Mouse (Mus musculus) fat pad, adult 2 months (tissue): ENCODE results near the gene Sergef.

Experiments used
- DNase-seq: peaks from one replicate; pipeline ENCODE4 v3.0.0-alpha.2; 2011; ENCODE audit warnings: low read depth, low spot score; ENCODE audit errors: extremely low read depth

Sergef gene

DNA sequence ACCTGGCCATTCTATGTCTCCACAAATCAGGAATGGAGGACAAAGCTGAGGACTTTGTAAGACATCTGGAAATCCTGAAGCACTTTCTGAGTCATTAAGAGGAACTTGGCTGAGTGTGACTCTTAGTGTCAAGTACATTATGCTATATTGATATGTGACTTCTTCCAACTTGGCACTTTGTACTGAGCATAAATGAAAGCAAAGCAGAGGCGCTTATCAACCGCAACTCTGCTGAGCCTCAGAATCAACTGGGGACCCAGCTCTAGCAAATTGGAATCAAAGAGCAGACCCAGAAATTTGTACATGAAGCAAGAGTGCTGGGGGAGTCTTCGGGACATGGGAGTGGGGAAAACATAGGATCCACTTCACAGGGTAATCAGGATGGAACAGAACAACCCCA, 92.0 kb downstream of the Sergef start:
- no peak for DNase-seq

DNA sequence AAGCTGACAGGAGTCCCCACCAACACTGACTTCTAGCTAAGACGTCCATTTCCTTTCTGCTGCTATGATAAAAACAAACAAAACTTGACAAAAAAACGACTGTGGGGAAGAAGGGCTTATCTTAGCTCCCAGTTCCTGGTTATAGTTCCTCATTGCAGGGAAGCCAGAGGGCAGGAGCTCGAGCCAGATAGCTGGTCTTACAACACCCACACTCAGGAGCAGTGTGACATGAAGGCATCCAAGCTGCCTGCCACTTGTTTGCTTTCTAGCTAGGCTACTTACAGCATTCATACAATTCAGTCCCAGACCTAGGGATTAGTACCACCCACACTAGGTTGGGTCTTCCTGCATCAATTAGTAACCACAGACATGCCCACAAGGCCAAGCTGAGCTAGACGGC, 93.1 kb downstream of the Sergef start:
- DNase-seq = peak; percentile 16

DNA sequence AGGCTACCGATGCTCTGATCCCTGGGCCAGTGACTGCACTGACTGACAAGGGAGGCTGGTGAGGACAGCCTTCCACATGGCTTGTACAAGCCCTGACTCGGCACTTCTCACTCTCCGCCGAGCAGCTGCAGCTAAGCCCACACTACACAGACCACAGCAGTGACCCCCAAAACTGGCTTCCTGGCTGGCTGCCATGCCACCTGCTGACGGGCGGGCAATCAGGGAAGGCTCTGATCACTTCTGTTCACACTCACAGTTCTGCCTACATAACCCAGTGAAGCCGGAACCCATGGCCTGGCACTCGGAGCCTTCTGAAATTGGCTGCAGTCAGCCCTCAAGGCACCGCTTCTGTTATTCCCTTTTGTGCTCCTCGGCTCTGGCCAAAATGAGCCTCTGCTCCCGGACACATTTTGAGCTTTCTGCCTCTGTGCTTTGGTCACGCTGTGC, 95.4 kb downstream of the Sergef start:
- DNase-seq = no peak

DNA sequence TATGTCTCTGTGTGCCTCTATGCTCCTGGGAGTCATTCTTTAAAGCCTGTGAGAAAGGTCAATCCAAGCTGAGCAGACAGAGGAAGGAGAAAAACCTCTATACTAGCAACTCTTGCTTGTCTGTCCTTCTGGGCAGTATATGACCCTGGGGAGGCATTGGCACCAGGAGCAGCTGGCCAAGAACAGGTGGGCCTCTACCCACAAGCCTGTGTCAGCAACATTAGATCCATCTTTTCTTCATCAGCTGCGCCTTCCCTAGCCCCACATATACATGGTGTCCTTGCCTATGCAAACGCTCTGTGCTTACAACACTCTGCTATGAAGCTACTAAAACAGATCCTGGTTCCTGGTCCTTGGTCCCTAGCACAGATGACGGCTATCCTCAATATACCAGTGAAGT, 97.5 kb downstream of the Sergef start:
- no peak for DNase-seq

DNA sequence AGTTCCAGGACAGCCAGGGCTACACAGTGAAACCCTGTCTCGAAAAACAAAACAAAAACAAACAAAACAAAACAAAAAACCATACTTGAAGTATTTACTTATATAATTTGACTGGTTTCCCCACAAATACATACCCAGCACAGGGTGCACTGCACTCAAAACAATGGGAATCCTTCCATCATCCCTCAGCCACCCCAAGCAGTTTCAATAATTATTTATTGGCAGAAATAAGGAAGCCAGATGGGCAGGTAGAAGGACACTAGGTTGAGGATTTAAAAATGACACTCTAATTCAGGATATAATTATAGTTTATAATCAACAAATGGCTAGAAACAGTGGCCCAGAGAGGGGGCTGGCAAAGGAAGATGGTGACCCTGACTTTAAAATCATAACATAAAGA, 99.0 kb downstream of the Sergef start:
- no peak for DNase-seq

DNA sequence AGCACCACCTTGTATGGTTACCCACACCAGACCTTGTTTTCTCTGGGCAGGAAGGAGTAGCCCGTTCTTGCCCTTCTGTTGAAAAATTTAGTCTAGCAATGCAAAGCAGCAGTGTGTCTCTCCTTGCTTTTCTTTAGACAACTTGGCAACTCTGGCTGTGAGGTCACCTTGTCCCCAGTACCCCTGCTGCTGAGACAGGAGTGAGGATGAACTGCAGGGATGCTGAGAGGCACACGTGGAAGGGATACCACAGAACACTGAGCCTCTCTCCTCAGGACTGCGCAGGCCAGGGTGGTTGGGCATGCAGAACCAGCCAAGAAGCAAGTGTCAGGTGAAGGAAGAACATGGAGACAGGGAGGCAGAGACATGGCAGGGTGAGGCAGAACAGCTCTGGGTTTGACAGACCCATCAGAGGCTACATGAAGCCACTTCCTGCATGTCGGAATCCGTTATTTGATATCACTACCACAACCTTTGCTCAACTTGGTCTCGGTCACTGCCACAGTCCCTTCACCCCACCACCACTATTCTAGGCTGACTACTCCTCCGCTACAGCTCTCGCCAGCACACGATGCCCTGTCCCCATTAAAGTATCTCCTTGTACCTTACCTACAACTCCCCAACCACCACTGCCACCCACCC, 103.0 kb downstream of the Sergef start:
- DNase-seq = no peak

DNA sequence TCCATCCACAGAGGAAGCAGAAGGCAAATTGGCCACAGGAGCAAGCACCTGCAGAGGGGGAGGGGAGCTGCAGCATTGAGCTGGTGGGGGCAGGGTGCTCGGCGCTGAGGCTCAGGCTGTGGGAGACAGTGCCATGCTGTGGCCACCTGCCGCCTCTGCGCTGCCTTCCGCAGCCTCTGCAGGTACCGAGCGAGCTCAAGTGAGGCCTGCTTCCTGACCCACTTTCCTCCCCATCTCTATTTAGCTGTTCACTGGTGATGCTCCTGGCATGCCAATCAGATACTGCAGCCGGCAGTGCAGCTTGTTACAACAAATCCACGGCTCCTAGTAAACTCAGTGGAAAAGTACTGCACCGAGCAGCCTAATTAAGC, 104.2 kb downstream of the Sergef start:
- DNase-seq = no peak

DNA sequence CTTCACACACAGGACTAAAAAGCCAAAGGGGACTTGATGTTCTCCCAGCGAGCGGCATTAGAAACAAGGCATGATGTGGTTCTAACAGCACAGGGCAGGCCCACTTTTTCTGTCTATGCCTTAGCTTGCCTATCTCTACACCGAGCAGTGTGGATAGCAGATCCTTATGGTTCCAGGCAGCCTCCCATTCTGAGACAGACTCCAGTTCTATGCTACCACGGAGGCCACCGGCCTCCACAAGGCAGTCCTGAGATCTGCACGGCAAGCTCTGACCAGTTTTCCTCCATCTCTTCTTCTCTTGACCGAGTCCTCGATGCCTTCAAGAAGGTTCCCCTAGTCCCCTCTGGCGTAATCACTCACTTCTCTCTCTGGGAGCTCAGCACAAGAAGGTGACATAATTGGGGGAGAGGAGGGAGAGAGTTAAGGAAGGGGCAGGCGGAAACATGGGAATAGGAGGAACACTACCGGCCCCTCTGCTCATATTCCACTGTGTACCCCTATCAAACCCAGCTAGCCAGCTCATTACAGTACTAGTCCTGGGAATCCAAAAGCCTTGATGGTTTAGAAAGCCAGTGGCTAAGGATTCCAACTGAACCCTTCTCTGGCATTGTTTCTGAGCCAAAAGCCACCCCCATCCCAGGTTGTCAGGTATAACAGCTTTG, 104.7 kb downstream of the Sergef start:
- DNase-seq = no peak

DNA sequence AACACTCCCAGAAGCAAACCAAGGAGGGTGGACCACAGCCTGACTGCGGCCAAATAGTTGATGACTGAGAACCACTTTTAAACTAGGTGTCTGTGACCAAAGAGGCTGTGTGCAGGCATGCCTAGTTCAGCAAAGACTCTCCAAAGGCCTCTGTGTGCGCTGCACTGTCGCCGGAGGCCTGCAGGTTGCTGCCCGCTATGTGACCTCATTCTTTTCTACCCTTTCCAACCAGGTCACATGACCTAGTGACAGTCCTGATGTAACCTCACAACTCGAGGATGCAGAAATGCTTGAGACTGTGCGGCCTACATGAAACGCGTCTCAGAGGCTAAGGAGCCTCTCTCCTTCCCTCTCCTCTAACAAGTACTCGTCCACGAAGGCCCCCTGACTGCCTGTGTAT, 106.1 kb downstream of the Sergef start:
- DNase-seq = no peak

DNA sequence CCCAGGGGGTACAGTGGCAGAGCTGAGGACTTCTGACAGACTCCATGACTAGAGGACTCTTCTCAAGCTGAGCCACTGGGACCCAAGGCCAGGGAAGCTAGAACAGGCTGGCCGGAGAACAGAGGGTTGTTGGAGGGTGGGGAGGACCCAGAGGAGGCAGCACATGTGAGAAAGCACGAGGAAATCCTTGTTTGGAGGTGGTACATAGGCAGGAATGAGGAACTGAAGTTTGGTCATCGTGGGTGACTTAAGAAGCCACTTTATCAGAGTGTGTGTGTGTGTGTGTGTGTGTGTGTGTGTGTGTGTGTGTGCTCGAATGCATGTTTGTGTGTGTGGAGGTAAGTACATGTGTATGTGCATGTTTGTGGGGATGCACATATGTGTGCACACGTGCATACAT, 108.3 kb downstream of the Sergef start:
- no peak for DNase-seq

DNA sequence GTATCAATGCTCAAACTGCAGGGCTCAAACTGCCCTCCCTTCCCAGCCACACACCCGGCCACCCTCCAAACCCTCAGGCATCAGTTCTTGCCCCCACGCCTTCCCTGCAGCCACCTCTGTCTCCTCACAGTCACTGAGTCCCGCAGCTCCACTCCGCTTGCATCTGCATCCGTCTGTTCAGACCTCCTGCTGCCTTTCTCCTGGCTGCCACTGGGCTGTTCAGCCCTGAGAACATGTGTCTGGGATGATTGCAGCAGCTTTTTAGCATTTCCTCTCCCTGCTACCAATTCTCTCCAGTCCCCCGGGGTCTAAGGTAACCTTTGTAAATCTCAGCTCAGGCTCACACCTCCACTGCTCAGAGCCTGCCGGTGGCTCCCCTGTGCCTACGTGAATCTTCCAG, 109.7 kb downstream of the Sergef start:
- no peak for DNase-seq

DNA sequence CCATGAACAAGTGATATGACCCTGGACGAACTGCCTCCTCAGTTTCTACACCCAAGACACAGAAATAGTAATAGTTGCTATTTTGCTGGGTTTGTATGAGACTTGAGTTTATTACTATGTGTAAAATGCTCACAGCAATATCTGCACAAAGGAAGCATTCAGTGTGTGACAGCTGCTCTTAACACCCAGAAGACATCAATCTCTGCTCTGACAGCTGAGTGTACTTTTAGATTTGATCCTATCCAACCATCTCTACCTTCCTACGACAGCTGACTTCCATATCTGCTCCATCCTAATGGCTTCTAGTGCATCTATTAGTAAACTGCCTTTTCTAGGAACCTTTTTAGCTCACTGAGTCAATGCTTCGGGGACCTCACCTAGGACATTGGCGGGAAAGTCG, 110.3 kb downstream of the Sergef start:
- DNase-seq = no peak

DNA sequence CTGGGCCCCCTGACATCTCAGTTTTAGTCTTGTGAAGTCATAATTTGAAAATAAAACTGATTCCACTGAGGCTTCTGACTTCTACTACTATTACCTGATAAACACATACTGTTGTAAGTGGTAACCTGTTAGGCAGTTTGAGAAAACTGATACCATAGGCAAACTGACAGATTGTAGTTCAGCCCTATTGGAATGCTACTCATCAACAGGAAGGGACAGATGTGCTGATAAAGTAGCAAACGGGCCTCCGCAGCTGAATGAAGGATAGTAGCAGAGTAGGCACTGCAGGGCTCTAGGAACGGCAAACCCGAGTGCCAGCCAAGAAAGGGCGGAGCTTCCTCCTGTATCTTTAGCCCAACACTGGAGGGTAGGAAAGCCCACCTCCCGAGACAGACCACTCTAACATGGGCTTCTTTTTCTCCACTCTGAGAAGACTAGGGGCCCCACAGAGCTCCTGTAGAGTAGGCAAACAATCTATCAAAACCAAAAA, 112.9 kb downstream of the Sergef start:
- DNase-seq = no peak

DNA sequence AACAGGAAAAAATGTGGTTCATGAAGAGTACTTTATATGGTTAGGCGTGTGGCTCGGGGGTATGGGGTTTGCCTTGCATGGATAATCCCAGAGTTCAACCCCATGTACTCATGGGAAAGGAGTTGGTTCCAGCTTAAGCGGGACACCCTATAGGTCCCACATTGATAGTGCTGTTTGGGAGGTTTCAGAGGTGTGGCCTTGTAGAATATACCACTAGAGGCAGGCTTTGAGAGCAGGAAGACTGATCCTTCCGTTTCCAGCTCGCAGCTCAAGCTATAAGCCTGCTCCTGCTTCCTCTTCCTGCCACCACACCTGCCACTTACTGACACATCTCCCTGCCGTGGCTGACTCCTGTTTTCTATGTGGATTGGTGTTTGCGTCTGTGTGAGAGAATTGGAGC, 116.4 kb downstream of the Sergef start:
- DNase-seq = no peak

DNA sequence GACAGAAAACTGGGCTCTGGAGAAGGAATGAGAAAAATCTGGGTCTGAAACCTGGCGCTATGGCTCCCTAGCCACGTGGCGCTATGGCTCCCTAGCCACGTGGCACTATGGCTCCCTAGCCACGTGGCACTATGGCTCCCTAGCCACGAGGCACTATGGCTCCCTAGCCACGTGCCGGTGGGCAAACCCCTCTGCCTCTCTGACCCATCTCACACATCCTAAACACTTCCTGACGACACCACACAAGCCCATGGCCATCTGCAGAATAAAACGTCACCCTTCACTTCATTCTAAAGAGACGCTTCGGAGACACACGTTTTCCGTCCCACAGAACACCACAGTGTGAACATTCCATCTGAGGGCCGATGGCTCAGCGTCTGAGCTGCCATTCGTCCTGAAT, 117.8 kb downstream of the Sergef start:
- DNase-seq = no peak

DNA sequence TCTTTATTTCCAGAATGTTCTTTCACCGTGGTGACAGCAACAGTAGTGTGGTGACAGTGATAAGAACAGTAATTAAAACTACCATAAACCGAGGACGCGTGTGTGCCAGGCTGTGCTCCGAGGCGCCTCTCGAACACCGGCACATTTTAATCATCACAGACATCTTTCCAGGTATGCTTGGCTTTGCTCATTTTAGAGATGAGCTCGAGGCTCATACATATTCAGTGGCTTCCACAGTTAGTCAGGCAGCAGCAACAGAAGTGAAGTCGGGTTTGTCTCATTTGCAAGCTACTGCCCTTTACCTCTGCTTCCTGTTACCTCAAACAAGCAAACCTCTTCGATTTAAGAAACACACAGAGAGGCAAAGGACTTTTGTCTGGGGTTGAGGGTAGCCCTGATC, 120.5 kb downstream of the Sergef start:
- DNase-seq = no peak

DNA sequence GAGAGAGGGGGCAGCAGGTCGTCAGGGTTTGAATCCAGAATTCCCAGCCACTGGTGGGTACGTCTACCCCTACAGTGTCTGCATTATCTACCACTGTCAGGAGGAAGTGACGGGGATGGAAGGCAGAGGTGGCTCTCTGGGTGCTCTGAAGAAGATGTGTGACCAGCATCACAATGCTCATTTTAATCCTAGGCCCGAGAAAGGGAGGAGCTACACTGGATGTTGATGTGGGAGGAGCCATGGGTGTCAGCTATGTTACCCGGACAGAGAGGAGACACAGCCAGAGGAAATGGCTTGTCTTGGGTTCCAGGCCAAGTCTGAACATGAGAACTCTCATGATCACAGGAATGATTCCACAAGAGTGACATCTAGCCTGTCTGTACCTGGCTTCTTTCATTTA, 122.4 kb downstream of the Sergef start:
- no peak for DNase-seq

DNA sequence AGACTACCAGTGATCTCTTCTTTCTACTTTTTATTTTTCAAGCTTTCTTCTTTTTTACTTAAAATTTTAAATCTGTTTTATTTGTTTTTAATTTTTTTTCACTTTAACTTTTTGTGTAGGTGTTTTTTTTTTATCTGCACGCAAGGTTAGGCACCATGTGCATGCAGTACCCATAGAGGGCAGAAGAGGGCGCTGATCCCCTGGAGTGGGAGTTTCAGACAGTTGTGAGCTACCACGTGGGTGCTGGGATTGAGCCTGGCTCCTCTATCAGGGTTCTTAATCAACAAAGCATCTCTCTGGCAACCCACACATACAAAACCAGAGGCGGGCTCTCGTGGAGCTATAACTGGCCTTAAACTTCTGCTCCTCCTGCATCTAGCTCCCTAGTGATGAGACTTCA, 123.6 kb downstream of the Sergef start:
- no peak for DNase-seq

DNA sequence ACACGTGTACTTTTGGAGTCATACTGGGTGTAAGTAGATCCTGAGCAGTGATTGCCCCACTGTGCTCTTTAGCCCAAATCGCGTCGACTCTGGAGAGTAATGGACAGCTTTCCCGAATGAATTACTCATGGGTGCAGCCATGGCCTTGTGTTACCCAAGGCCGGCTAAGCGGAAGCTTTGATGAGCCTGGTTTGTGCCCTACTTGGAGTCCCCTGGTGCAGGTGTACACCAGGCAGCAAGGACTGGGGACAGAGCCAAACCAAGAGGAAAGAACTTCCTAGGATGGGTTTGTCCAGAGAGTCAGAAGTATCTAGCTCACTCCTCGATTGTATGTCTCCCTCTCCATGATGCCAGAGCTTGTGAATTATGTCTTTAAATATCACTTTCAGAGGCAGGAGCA, 124.6 kb downstream of the Sergef start:
- DNase-seq = no peak

DNA sequence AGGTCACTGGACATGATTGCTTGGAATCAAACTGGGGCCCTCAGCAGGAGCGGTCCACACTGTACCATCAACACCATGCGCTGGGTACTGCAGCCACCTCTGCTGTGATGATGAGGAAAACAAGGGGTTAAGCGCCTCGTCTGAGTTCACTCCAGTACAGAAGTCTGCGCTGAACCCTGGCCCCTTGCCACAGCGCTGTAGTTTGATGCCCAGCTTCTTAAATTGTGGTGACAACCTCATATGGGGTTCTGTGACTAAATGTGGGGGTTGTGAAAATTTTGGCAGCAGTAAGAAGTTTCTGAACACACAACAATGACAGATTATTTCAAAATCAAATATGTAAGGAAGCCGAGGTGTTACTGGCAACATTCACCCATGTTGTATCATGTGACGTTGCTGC, 126.0 kb downstream of the Sergef start:
- no peak for DNase-seq

DNA sequence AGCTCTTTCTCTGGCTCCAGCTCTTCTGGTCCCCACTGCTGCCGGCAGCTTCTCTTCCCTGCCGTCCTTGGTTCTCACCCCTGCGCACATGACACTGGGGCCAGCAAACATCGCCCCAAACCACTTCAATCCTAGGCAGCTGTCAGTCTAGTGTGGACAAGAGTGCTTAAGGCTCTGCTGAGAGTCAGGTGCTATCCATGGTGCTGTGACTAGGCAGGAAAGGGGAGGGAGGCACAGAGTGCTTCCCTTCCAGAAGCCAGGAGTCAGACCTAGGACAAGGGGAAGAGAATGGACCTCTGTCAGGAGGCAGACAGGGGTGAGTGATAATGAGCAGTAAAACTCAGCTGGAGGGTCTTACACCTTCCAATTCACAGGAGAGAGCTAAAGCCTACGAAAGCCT, 126.8 kb downstream of the Sergef start:
- no peak for DNase-seq

DNA sequence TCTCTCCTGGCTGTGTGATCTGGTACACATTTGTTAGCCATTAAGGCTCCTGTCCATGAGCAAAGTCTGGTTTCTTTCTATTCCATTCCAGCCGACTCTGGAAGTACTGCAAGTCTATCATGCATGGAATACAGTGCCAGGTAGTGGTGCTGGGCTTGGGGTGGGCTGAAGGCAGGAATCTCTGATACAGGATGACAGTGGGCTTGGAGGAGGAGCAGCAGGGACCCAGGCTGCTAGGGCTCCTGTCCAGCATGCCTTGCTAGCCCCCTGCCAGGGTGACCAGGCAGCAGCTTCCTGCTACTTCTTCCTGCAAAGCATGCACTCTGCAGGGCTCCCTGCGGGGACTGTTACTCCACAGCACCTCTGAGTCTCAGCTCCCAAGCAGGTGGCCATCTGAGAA, 128.8 kb downstream of the Sergef start:
- no peak for DNase-seq
